Mouse (Mus musculus): ENCODE data around the gene Cln3. TPM values are rescaled to one million over a fixed set of nuclear protein-coding genes. Genes with fewer than 3 reads are reported as not detected.

The Cln3 gene
- polyA plus RNA-seq, 1 experiment from 2014 or later, result 19.4 TPM

- H3K4me2 ChIP-seq, result no peak overlapping the region
- no peaks in the 10 kb centered on the region for H3K4me1 ChIP-seq
- no peaks in the 10 kb centered on the region for H3K9me3 ChIP-seq
- no peaks in the 10 kb centered on the region for H3K36me3 ChIP-seq
- no peak for ATAC-seq (ENCODE audit: extremely low read depth, insufficient number of reproducible peaks, low FRiP score, low TSS enrichment)
- peaks cover 43% of the 10 kb centered on the region; the same call in 1 of the 2 replicates for H3K27me3 ChIP-seq (replicated peaks)
- H3K27ac ChIP-seq (replicated peaks), result no peak overlapping the region
- 67% methylated on average over 5 of the region's 5 CpGs for WGBS
- H3K9ac ChIP-seq, result no peak overlapping the region
- H3K4me3 ChIP-seq, result no peak overlapping the region
These were observed 10.3 kb upstream of the Cln3 start for GRCm38 (mm10) chr7:126595890-126596289.

- no peak within 1 kb of the TSS for H3K9ac ChIP-seq
- no peaks in the 10 kb centered on the region for H3K4me1 ChIP-seq
- no peak within 1 kb of the TSS for H3K4me3 ChIP-seq
These were observed 9.4 kb upstream of the Cln3 start, which contains the start of gene Il27 for GRCm38 (mm10) chr7:126594862-126595561. Il27 (minus strand) TSS chr7:126594941.

GRCm38 (mm10) chr7:126587779-126588178 lies 2.2 kb upstream of the Cln3 start:
- Histone ChIP-seq H3K4me3 (peak overlapping the region; percentile 20; the same call in 1 of the 2 replicates), H3K4me1 (peaks cover 9% of the 10 kb centered on the region), H3K27ac (replicated peaks) (no peak overlapping the region), H3K4me2 (peak overlapping the region; percentile 58), H3K9me3 (no peaks in the 10 kb centered on the region), H3K27me3 (replicated peaks) (peaks cover 57% of the 10 kb centered on the region), H3K9ac (peak overlapping the region; percentile 68), H3K36me3 (no peaks in the 10 kb centered on the region)
- no peak for ATAC-seq (ENCODE audit: extremely low read depth, insufficient number of reproducible peaks, low FRiP score, low TSS enrichment)
- 5% methylated on average over 16 of the region's 16 CpGs for WGBS

More at GRCm38 (mm10) chr7:126594862-126595561, 9.4 kb upstream of the Cln3 start, which contains the start of gene Il27:
- WGBS, result 70% methylated on average over 11 of the region's 11 CpGs
- Histone ChIP-seq H3K9me3 (no peaks in the 10 kb centered on the region), H3K36me3 (no peaks in the 10 kb centered on the region), H3K4me2 (no peak within 1 kb of the TSS), H3K27me3 (replicated peaks) (peaks cover 46% of the 10 kb centered on the region; the same call in 1 of the 2 replicates), H3K27ac (replicated peaks) (no peak within 1 kb of the TSS)
- ATAC-seq (ENCODE audit: extremely low read depth, insufficient number of reproducible peaks, low FRiP score, low TSS enrichment), result no peak

GRCm38 (mm10) chr7:126586839-126587238 lies 1.2 kb upstream of the Cln3 start:
- Histone ChIP-seq H3K4me1 (peaks cover 17% of the 10 kb centered on the region), H3K4me2 (no peak overlapping the region), H3K36me3 (no peaks in the 10 kb centered on the region), H3K9ac (no peak overlapping the region), H3K27ac (replicated peaks) (no peak overlapping the region), H3K9me3 (no peaks in the 10 kb centered on the region), H3K4me3 (no peak overlapping the region), H3K27me3 (replicated peaks) (peaks cover 49% of the 10 kb centered on the region)
- no peak for ATAC-seq (ENCODE audit: extremely low read depth, insufficient number of reproducible peaks, low FRiP score, low TSS enrichment)
- 42% methylated on average over 8 of the region's 8 CpGs for WGBS

- H3K4me1 ChIP-seq, result peaks cover 23% of the 10 kb centered on the region
- H3K9me3 ChIP-seq, result no peaks in the 10 kb centered on the region
- 62% methylated on average over 8 of the region's 8 CpGs for WGBS
- no peak within 1 kb of the TSS for H3K9ac ChIP-seq
- H3K4me2 ChIP-seq, result peak within 1 kb of the TSS; percentile 90
- H3K27me3 ChIP-seq (replicated peaks), result peaks cover 40% of the 10 kb centered on the region
- H3K36me3 ChIP-seq, result peaks cover 4% of the 10 kb centered on the region; the same call in 1 of the 2 replicates
- H3K27ac ChIP-seq (replicated peaks), result 0 out of 2 replicates have a peak within 1 kb of the TSS, but pooled peaks have one; percentile 81
- H3K4me3 ChIP-seq, result peak within 1 kb of the TSS; percentile 66
- ATAC-seq (ENCODE audit: extremely low read depth, insufficient number of reproducible peaks, low FRiP score, low TSS enrichment), result no peak
These were observed 1.1 kb downstream of the Cln3 start, which contains the start of gene Apobr for GRCm38 (mm10) chr7:126584506-126584977. Apobr (plus strand) TSS chr7:126584942.

- Histone ChIP-seq H3K9me3 (no peaks in the 10 kb centered on the region), H3K27ac (replicated peaks) (peak overlapping the region; percentile 81; the same call in 1 of the 2 replicates), H3K4me2 (peak overlapping the region; percentile 90), H3K9ac (0 out of 2 replicates have a peak overlapping the region, but pooled peaks have one; percentile 82), H3K4me3 (peak overlapping the region; percentile 66), H3K36me3 (peaks cover 7% of the 10 kb centered on the region), H3K27me3 (replicated peaks) (peaks cover 37% of the 10 kb centered on the region), H3K4me1 (peaks cover 23% of the 10 kb centered on the region)
- 46% methylated on average over 6 of the region's 6 CpGs for WGBS
- no peak for ATAC-seq (ENCODE audit: extremely low read depth, insufficient number of reproducible peaks, low FRiP score, low TSS enrichment)
These were observed 1.9 kb downstream of the Cln3 start for GRCm38 (mm10) chr7:126583761-126584160.

GRCm38 (mm10) chr7:126583251-126583709 lies 2.3 kb downstream of the Cln3 start:
- peak overlapping the region; percentile 82 for H3K9ac ChIP-seq
- H3K27ac ChIP-seq (replicated peaks), result peak overlapping the region; percentile 81
- under 1% methylated on average over 22 of the region's 22 CpGs for whole genome bisulfite sequencing
- ATAC-seq (ENCODE audit: extremely low read depth, insufficient number of reproducible peaks, low FRiP score, low TSS enrichment), result peak; percentile 82
- no peaks in the 10 kb centered on the region for H3K9me3 ChIP-seq
- peaks cover 35% of the 10 kb centered on the region for H3K27me3 ChIP-seq (replicated peaks)
- H3K4me3 ChIP-seq, result peak overlapping the region; percentile 66
- H3K4me1 ChIP-seq, result peaks cover 22% of the 10 kb centered on the region
- peaks cover 12% of the 10 kb centered on the region for H3K36me3 ChIP-seq
- peak overlapping the region; percentile 90 for H3K4me2 ChIP-seq

GRCm38 (mm10) chr7:126582759-126583158 lies 2.9 kb downstream of the Cln3 start:
- ATAC-seq (ENCODE audit: extremely low read depth, insufficient number of reproducible peaks, low FRiP score, low TSS enrichment), result peak; percentile 37
- peaks cover 17% of the 10 kb centered on the region for H3K4me1 ChIP-seq
- peak overlapping the region; percentile 82 for H3K9ac ChIP-seq
- H3K27ac ChIP-seq (replicated peaks), result peak overlapping the region; percentile 81; the same call in 1 of the 2 replicates
- H3K9me3 ChIP-seq, result no peaks in the 10 kb centered on the region
- peaks cover 17% of the 10 kb centered on the region for H3K36me3 ChIP-seq
- H3K4me3 ChIP-seq, result peak overlapping the region; percentile 66
- peak overlapping the region; percentile 90 for H3K4me2 ChIP-seq
- peaks cover 32% of the 10 kb centered on the region for H3K27me3 ChIP-seq (replicated peaks)
- WGBS, result 1% methylated on average over 20 of the region's 20 CpGs

- Histone ChIP-seq H3K4me3 (no peak overlapping the region), H3K27ac (replicated peaks) (no peak overlapping the region), H3K9ac (no peak overlapping the region), H3K27me3 (replicated peaks) (peaks cover 25% of the 10 kb centered on the region), H3K9me3 (no peaks in the 10 kb centered on the region), H3K36me3 (peaks cover 26% of the 10 kb centered on the region), H3K4me1 (peaks cover 14% of the 10 kb centered on the region), H3K4me2 (0 out of 2 replicates have a peak overlapping the region, but pooled peaks have one; percentile 90)
- 66% methylated on average over 6 of the region's 6 CpGs for WGBS
- ATAC-seq (ENCODE audit: extremely low read depth, insufficient number of reproducible peaks, low FRiP score, low TSS enrichment), result no peak
These were observed 4.0 kb downstream of the Cln3 start for GRCm38 (mm10) chr7:126581661-126582060.

- no peak for ATAC-seq (ENCODE audit: extremely low read depth, insufficient number of reproducible peaks, low FRiP score, low TSS enrichment)
- Histone ChIP-seq H3K27me3 (replicated peaks) (0 out of 2 replicates have a peak, but pooled peaks cover under 1% of the 10 kb centered on the region), H3K27ac (replicated peaks) (no peak overlapping the region), H3K9me3 (no peaks in the 10 kb centered on the region), H3K9ac (no peak overlapping the region), H3K4me1 (peaks cover 14% of the 10 kb centered on the region), H3K36me3 (peaks cover 42% of the 10 kb centered on the region), H3K4me2 (no peak overlapping the region), H3K4me3 (no peak overlapping the region)
- WGBS, result 47% methylated on average over 8 of the region's 8 CpGs
These were observed 6.4 kb downstream of the Cln3 start for GRCm38 (mm10) chr7:126579172-126579571.

- WGBS, result 43% methylated on average over 8 of the region's 8 CpGs
- Histone ChIP-seq H3K9me3 (no peaks in the 10 kb centered on the region), H3K4me1 (peaks cover 7% of the 10 kb centered on the region), H3K9ac (no peak overlapping the region), H3K4me3 (no peak overlapping the region), H3K36me3 (peaks cover 52% of the 10 kb centered on the region), H3K27ac (replicated peaks) (no peak overlapping the region), H3K27me3 (replicated peaks) (no peaks in the 10 kb centered on the region), H3K4me2 (no peak overlapping the region)
- no peak for ATAC-seq (ENCODE audit: extremely low read depth, insufficient number of reproducible peaks, low FRiP score, low TSS enrichment)
These were observed 8.7 kb downstream of the Cln3 start for GRCm38 (mm10) chr7:126576946-126577345.
